Comparison of ENCODE assay signal across 12 mouse cellular contexts in genomic region chr7:88225800-88226199, GRCm38 (mm10).
"Had no signal": no experiment of that assay in that cellular context is flagged by ENCODE, and none has a peak within 500 bp of the region (broad histone marks: within the 10 kb centered on the region; RNA-seq: fewer than 3 reads in every experiment).

No protein-coding gene starts in this region.

- H3K4me2 ChIP-seq: limb, embryonic 15.5 days; liver, embryonic 15.5 days; lung, embryonic 14.5 days; neural tube, embryonic 15.5 days had no signal

- DNase-seq: kidney, adult 11 months; kidney, postnatal 10 days; lung, embryonic 14.5 days; lung, postnatal 10 days; retina, postnatal 1 day; thymus, adult 18-20 months; thymus, postnatal 14 days had no signal

- H3K4me1 ChIP-seq: limb, embryonic 15.5 days; liver, embryonic 15.5 days; midbrain, embryonic 10.5 days; neural tube, embryonic 15.5 days had no signal

- ATAC-seq: midbrain, embryonic 16.5 days had no signal

- H3K27ac ChIP-seq: limb, embryonic 15.5 days; liver, embryonic 15.5 days; midbrain, embryonic 10.5 days; neural tube, embryonic 15.5 days had no signal

- H3K9me3 ChIP-seq: limb, embryonic 15.5 days; liver, embryonic 15.5 days; midbrain, embryonic 10.5 days; neural tube, embryonic 15.5 days had no signal

- H3K9ac ChIP-seq: limb, embryonic 15.5 days; liver, embryonic 15.5 days; lung, embryonic 14.5 days; neural tube, embryonic 15.5 days had no signal

- H3K4me3 ChIP-seq: limb, embryonic 15.5 days; liver, embryonic 15.5 days; midbrain, embryonic 10.5 days; neural tube, embryonic 15.5 days had no signal

- H3K27me3 ChIP-seq: limb, embryonic 15.5 days; liver, embryonic 15.5 days; neural tube, embryonic 15.5 days had no signal

- H3K36me3 ChIP-seq: limb, embryonic 15.5 days; liver, embryonic 15.5 days; midbrain, embryonic 10.5 days; neural tube, embryonic 15.5 days had no signal
